Comparison of ENCODE assay signal across 8 mouse cellular contexts in genomic region chr1:35935099-35935651, GRCm38 (mm10).
A peak's percentile ranks its signal among the peaks of the same experiment; 100 is the strongest.
DNase-seq lines count a peak whose midpoint lies in the region; ATAC-seq lines count a peak whose summit lies in the region.

No protein-coding gene starts in this region.

- peak; percentile 73 for DNase-seq in 3134 (ENCODE audit: extremely low read depth, insufficient read length, low spot score)
- peak; percentile 72 to 74 for DNase-seq in heart, adult 18-20 months
- DNase-seq in left cerebral cortex, adult 9 months (ENCODE audit: low spot score in 2 of 2) = peak; percentile 27 to 38
- no peak for DNase-seq in embryo, embryonic 10 days (ENCODE audit: low spot score)
- DNase-seq in adrenal gland, postnatal 10 days = no peak
- DNase-seq in kidney, postnatal 36 days = no peak

- ATAC-seq in CD4-positive, CD25-positive, alpha-beta regulatory T cell, adult 4 months = peak; percentile 79
- no peak for ATAC-seq in erythroblast, adult 5-6 weeks (replicated peaks; ENCODE audit: low FRiP score, poor library complexity, severe bottlenecking)

Comparison
In these comparisons a context has a peak if more than half of its experiments do, and no peak if none do; other contexts are left out.
1. DNase-seq: peak in 3134 (single experiment), heart, adult 18-20 months (2 of 2) and left cerebral cortex, adult 9 months (2 of 2); none in embryo, embryonic 10 days (single experiment), adrenal gland, postnatal 10 days (single experiment) and kidney, postnatal 36 days (0 of 2).